Mouse (Mus musculus): ENCODE measurements around the gene Ssbp3.
A peak's percentile ranks its signal among the peaks of the same experiment; 100 is the strongest.

Gene Ssbp3

GRCm38 (mm10) chr4:106959506-106960302 lies 49.2 kb downstream of the Ssbp3 start:
- DNase-seq = no peak

DNA sequence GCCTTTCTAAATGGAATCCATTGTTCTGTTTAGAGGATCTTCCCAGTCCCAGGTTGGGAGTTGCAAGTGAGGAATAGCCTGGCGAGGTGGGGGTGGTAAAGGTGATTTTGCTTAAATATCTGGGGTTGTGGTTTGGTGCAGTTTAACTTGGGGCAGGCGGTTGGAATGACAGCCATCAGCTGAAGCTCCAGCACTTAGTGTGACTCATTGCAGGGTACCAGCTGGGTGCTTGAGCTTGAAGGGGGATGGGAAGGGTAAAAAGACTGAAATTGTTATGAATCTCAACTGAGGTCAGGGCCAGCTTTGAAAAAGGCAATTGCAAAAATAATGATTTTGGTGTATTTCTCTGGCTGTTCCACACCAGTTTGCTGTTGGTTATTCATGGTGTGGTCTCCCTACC lies 50.0 kb downstream of the Ssbp3 start:
- DNase-seq = no peak

DNA sequence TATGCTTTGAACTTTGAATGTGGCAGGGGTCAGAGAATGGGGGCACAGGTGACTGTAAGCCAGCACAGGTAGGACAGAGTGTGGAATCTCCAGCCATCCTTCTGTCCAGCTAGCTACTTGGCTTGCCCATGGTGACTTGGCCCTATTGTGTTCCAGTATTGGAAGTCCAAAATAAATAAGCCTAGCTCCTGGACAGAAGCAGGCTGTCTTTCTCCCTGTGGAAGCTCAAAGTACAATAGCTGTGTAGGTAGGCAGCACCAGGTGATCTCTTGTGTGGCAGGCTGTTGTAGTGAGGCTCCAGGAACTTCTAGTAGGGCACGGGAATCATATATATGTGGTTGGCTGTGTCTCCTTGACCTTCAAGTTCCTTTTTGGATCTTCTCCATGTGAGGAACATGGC lies 50.8 kb downstream of the Ssbp3 start:
- DNase-seq = no peak

DNA sequence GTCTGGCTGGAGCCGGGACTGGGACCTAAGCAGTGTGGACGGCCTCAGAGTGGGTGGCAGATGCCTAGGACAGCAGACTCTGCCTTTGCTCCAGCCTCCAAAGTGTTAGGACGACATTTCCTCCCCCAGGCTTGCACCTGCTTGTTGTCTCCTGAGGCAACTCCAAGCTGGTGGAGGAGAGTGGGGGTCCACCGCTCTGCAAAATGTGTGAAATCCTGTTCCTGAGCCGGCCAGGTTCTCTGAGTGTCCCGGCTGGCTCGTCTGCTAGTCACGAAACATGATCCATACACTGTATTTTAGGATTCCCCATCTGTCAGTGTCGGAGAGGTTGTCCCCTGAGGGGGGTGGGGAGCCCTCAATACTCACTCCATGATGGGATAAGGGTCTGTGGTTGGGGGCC lies 53.9 kb downstream of the Ssbp3 start:
- DNase-seq = no peak

- DNase-seq = no peak
These were observed 54.5 kb downstream of the Ssbp3 start for GRCm38 (mm10) chr4:106964996-106965395.

DNA sequence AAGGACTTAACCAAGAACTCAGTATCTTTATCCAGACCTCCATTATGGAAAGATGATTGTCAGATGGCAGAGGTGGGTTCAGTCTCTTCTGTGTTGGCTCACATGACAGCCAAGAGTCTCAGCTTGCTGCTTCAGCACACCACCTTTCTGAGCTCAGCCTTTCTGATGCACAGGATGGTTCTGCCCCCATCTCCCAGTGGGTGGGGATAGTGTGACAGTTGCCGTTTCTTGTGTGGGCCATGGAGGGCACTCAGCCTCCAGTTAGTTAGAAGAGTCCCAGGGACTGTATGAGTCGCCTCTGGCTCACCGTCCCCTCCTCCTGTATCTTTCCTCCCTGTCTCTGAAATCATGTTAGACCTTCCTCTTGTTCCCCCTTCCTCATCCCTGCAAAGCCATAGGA lies 55.9 kb downstream of the Ssbp3 start:
- DNase-seq = no peak

- DNase-seq = no peak
These were observed 58.4 kb downstream of the Ssbp3 start for GRCm38 (mm10) chr4:106968910-106969309.

- no peak for DNase-seq
These were observed 60.3 kb downstream of the Ssbp3 start for GRCm38 (mm10) chr4:106970786-106971185.

- no peak for DNase-seq
These were observed 61.6 kb downstream of the Ssbp3 start for GRCm38 (mm10) chr4:106972061-106972460.

DNA sequence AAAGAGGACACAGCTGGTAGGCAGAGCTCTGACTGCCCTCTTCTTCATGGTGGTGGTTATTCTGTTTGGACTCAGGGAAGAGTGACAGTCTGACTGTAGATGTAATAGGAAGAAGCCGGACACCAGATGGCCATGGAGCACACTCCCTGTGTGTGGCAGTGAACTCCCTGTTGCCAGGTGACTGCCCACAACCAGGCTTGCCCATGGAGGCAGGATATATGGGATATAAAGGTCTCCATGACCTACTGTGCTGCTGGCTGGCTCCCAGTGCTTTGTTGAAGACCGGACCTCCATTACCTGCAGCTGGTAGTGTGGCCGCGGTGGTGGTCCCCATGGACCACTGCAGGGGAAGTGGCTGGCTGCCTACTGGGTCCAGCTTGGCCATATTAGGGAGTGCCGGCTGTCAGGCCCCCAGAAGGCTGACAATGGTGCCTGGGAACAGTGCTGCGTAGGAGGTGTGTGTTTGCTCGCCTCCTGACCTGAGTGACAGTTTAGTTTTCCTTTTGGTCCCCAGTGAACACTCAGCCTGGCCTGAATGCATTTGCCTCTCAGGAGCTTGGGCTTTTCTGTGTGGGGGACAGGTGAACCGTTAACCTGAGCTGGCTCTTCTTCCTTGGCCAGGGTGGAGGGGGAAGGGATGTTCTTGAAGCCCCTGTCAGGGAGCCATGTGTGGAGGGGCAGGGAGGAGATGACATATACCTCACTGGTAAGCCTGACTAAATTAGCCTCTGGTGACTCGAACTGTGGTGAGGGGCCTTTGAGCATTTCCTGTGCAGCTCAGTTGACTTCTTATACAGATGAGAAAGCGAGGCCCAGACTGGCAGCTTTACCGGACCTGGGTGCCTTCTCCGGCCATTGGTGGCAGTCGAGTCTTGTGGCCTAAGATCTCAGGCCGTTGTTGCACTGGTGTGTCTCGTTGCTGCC lies 62.2 kb downstream of the Ssbp3 start:
- DNase-seq = peak; percentile 82 to 84

- no peak for DNase-seq
These were observed 64.8 kb downstream of the Ssbp3 start for GRCm38 (mm10) chr4:106975324-106975723.

DNA sequence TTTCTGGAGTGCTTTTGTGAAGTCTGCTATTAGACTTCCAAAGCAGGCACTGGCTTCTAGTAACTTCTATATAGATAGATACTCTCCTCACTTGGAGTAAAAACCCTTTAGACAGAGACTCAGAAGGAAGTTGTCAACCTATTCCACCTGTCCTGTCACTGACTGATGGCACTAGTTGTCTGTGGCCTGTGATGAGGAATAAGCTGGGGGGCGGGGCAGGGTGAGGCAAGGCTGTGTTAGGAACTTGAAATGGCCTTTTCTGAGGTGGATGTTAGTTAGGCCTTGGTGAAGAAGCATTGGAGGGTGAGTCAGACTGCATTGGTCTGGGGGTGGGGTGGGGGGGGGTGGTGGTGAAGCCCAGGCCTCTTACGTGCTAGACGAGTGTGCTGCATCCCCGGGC lies 65.4 kb downstream of the Ssbp3 start:
- no peak for DNase-seq

DNA sequence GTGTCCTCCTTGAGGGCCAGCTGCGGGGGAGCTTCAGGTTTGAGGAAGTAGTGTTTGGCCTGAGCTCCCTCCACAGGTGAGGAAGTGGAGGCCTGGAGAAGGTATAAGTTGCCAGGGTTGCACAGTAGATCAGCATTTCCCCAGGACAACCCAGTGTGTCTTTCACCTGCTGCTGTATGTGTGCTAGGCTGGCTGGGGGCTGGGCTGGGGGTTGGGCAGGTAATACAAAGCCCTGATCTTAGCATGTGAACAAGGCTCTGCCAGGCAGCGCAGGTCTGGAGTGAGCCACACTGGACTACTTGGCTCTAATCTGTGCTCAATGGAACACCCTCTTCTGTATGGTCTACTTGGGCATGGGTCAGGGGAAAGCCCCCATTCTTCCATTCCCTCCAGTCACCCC lies 66.1 kb downstream of the Ssbp3 start:
- DNase-seq = no peak

- no peak for DNase-seq
These were observed 66.7 kb downstream of the Ssbp3 start for GRCm38 (mm10) chr4:106977218-106977651.

GRCm38 (mm10) chr4:106978376-106978775 lies 67.9 kb downstream of the Ssbp3 start:
- no peak for DNase-seq

DNA sequence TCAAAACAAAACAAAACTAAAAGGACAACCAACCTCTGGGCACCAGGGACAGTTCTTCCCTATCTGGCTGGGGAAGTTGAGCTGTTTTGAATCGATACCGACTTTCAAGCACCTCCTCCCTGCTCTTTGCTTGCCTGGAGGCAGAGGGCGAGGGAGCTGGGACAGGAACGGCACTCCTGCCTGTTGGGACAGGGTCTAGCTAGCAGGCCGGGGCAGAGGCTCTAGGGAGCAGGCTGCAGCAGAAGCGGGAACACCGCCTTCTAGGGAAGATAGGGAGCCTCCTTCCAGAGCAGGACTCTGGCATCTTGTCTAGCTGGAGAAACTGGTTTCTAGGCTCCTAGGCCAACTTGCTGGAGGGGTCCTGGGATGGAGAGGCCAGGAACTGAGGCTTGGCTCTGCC lies 70.2 kb downstream of the Ssbp3 start:
- no peak for DNase-seq

- DNase-seq = no peak
These were observed 71.0 kb downstream of the Ssbp3 start for GRCm38 (mm10) chr4:106981385-106982103.

- no peak for DNase-seq
These were observed 72.0 kb downstream of the Ssbp3 start for GRCm38 (mm10) chr4:106982344-106983121.

GRCm38 (mm10) chr4:106983908-106984515 lies 73.5 kb downstream of the Ssbp3 start:
- DNase-seq = peak in 1 of 2 experiments; percentile 62

- no peak for DNase-seq
These were observed 74.8 kb downstream of the Ssbp3 start for GRCm38 (mm10) chr4:106985289-106985688.

GRCm38 (mm10) chr4:106985899-106986832 lies 75.7 kb downstream of the Ssbp3 start:
- no peak for DNase-seq

Measured in cerebellum, postnatal 14 days (tissue).